In genomic region chr14:73472205-73472604, GRCm38 (mm10) we compare ENCODE assay signal across 16 mouse cellular contexts. TPM values are rescaled to one million over a fixed set of nuclear protein-coding genes. Genes with fewer than 3 reads are reported as not detected.
DNase-seq lines count a peak whose midpoint lies in the region; ATAC-seq and TF ChIP-seq lines count a peak whose summit lies in the region.
"Had no signal": no experiment of that assay in that cellular context is flagged by ENCODE, and none has a peak within 500 bp of the region (broad histone marks: within the 10 kb centered on the region; RNA-seq: fewer than 3 reads in every experiment).

No protein-coding gene starts in this region.

- peak; percentile 38 to 50 for DNase-seq in cerebellum, postnatal 14 days
- no peak for DNase-seq in cerebellum, postnatal 36 days
- peak; percentile 40 for DNase-seq in midbrain, postnatal 0 days (ENCODE audit: low spot score)
- no peak for DNase-seq in ovary, postnatal 36 days (ENCODE audit: low spot score)
- no peak for DNase-seq in thymus, postnatal 36 days
- DNase-seq: adrenal gland, adult 8-10 months; cerebellum, adult 11-12 months; kidney, adult 2 months; layer of hippocampus, postnatal 36 days; right cerebral cortex, postnatal 14 days had no signal

- no peak overlapping the region for H3K4me3 ChIP-seq in kidney, embryonic 14.5 days (ENCODE audit: low read length)
- H3K4me3 ChIP-seq in kidney, embryonic 16.5 days (ENCODE audit: low read length), result no peak overlapping the region
- no peak overlapping the region for H3K4me3 ChIP-seq in midbrain, postnatal 0 days (ENCODE audit: low read depth, low read length)
- H3K4me3 ChIP-seq in midbrain, embryonic 15.5 days, result no peak overlapping the region
- H3K4me3 ChIP-seq: embryonic facial prominence, embryonic 15.5 days; heart, embryonic 12.5 days; myocyte had no signal

- no peaks in the 10 kb centered on the region for H3K9me3 ChIP-seq in kidney, embryonic 14.5 days (ENCODE audit: control insufficient read depth, low read length)
- no peaks in the 10 kb centered on the region for H3K9me3 ChIP-seq in kidney, embryonic 16.5 days (ENCODE audit: low read length)
- H3K9me3 ChIP-seq in midbrain, postnatal 0 days (ENCODE audit: low read length), result no peaks in the 10 kb centered on the region
- H3K9me3 ChIP-seq in midbrain, embryonic 15.5 days, result no peaks in the 10 kb centered on the region
- H3K9me3 ChIP-seq: embryonic facial prominence, embryonic 15.5 days; heart, embryonic 12.5 days had no signal

- H3K9ac ChIP-seq in kidney, embryonic 14.5 days (ENCODE audit: low read depth, low read length), result no peak overlapping the region
- H3K9ac ChIP-seq in kidney, embryonic 16.5 days (replicated peaks; ENCODE audit: low read length), result no peak overlapping the region
- no peak overlapping the region for H3K9ac ChIP-seq in midbrain, postnatal 0 days (replicated peaks; ENCODE audit: low read length, poor library complexity, severe bottlenecking)
- no peak overlapping the region for H3K9ac ChIP-seq in midbrain, embryonic 15.5 days
- H3K9ac ChIP-seq: embryonic facial prominence, embryonic 15.5 days; heart, embryonic 12.5 days had no signal

- H3K4me1 ChIP-seq in kidney, embryonic 14.5 days (ENCODE audit: control insufficient read depth, insufficient read depth, low read length), result peaks cover 19% of the 10 kb centered on the region; the same call in 1 of the 2 replicates
- peaks cover 33% of the 10 kb centered on the region for H3K4me1 ChIP-seq in kidney, embryonic 16.5 days (ENCODE audit: insufficient read depth, low read length)
- H3K4me1 ChIP-seq in midbrain, postnatal 0 days (ENCODE audit: insufficient read depth, low read length), result no peaks in the 10 kb centered on the region
- H3K4me1 ChIP-seq in midbrain, embryonic 15.5 days, result peaks cover 11% of the 10 kb centered on the region; the same call in 1 of the 2 replicates

- H3K36me3 ChIP-seq in kidney, embryonic 14.5 days (ENCODE audit: control insufficient read depth, insufficient read depth, low read length), result no peaks in the 10 kb centered on the region
- no peaks in the 10 kb centered on the region for H3K36me3 ChIP-seq in kidney, embryonic 16.5 days (ENCODE audit: insufficient read depth, low read length)
- H3K36me3 ChIP-seq in midbrain, postnatal 0 days (ENCODE audit: insufficient read depth, low read length), result no peaks in the 10 kb centered on the region
- no peaks in the 10 kb centered on the region for H3K36me3 ChIP-seq in midbrain, embryonic 15.5 days (replicated peaks)
- H3K36me3 ChIP-seq: embryonic facial prominence, embryonic 15.5 days; heart, embryonic 12.5 days had no signal

- peak; percentile 22; the same call in 1 of the 2 replicates for ATAC-seq in kidney, embryonic 14.5 days (ENCODE audit: low FRiP score, low TSS enrichment)
- no peak for ATAC-seq in kidney, embryonic 16.5 days (ENCODE audit: low FRiP score, low TSS enrichment)
- no peak for ATAC-seq in midbrain, postnatal 0 days (ENCODE audit: low FRiP score)
- ATAC-seq in midbrain, embryonic 15.5 days (replicated peaks), result no peak; the same call in 1 of the 2 replicates

- TF ChIP-seq CTCF in midbrain, postnatal 0 days (IDR thresholded peaks at IDR 0.05), result no peak

- no peak overlapping the region for H3K4me2 ChIP-seq in kidney, embryonic 14.5 days (replicated peaks; ENCODE audit: low read depth, low read length)
- H3K4me2 ChIP-seq in kidney, embryonic 16.5 days (replicated peaks; ENCODE audit: low read depth, low read length), result no peak overlapping the region
- H3K4me2 ChIP-seq in midbrain, postnatal 0 days (ENCODE audit: low read depth, low read length, poor library complexity, severe bottlenecking), result no peak overlapping the region
- H3K4me2 ChIP-seq in midbrain, embryonic 15.5 days, result no peak overlapping the region; the same call in 1 of the 2 replicates
- H3K4me2 ChIP-seq: embryonic facial prominence, embryonic 15.5 days; heart, embryonic 12.5 days had no signal

- H3K27ac ChIP-seq in kidney, embryonic 14.5 days (ENCODE audit: low read depth, low read length), result no peak overlapping the region
- no peak overlapping the region for H3K27ac ChIP-seq in kidney, embryonic 16.5 days (ENCODE audit: low read length)
- no peak overlapping the region for H3K27ac ChIP-seq in midbrain, postnatal 0 days (ENCODE audit: low read depth, low read length)
- no peak overlapping the region for H3K27ac ChIP-seq in midbrain, embryonic 15.5 days
- H3K27ac ChIP-seq: embryonic facial prominence, embryonic 15.5 days had no signal

- H3K27me3 ChIP-seq in kidney, embryonic 14.5 days (ENCODE audit: control insufficient read depth, insufficient read depth, low read length), result no peaks in the 10 kb centered on the region
- H3K27me3 ChIP-seq in kidney, embryonic 16.5 days (ENCODE audit: insufficient read depth, low read length), result no peaks in the 10 kb centered on the region
- no peaks in the 10 kb centered on the region for H3K27me3 ChIP-seq in midbrain, postnatal 0 days (ENCODE audit: insufficient read depth, low read length)
- H3K27me3 ChIP-seq in midbrain, embryonic 15.5 days (replicated peaks), result no peaks in the 10 kb centered on the region
- H3K27me3 ChIP-seq: embryonic facial prominence, embryonic 15.5 days; heart, embryonic 12.5 days had no signal

- WGBS in kidney, embryonic 14.5 days, result 21% methylated on average over 7 of the region's 7 CpGs
- WGBS in kidney, embryonic 16.5 days, result 18% methylated on average over 7 of the region's 7 CpGs
- WGBS in midbrain, postnatal 0 days, result 43% methylated on average over 7 of the region's 7 CpGs
- 45% methylated on average over 7 of the region's 7 CpGs for WGBS in midbrain, embryonic 15.5 days

RNA-seq across cellular contexts. Expression of gene Med4, which starts 37.6 kb away (rescaled TPM):
- polyA plus RNA-seq in kidney, embryonic 14.5 days (2014; fragmentation: Nextera tagmentation; extraction: Ambion mirVana), result 90.6 and 102 TPM in 2 replicates
- polyA plus RNA-seq in kidney, embryonic 16.5 days (2015; fragmentation: Nextera tagmentation; extraction: Ambion mirVana), result 93.2 and 94.5 TPM in 2 replicates
- total RNA-seq in midbrain, postnatal 0 days (2014; rRNA removed), result 25.2 and 25.6 TPM in 2 replicates
- 80.6 and 81.7 TPM in 2 replicates for polyA plus RNA-seq in midbrain, postnatal 0 days (2015; fragmentation: Nextera tagmentation; extraction: Ambion mirVana)
- polyA plus RNA-seq in midbrain, embryonic 15.5 days (2015; fragmentation: Nextera tagmentation; extraction: Ambion mirVana), result 82.8 and 91.5 TPM in 2 replicates

RNA-seq across cellular contexts. Expression of gene Sucla2, which starts 52.9 kb away (rescaled TPM):
- 113 and 128 TPM in 2 replicates for polyA plus RNA-seq in kidney, embryonic 14.5 days (2014; fragmentation: Nextera tagmentation; extraction: Ambion mirVana)
- polyA plus RNA-seq in kidney, embryonic 16.5 days (2015; fragmentation: Nextera tagmentation; extraction: Ambion mirVana), result 128 and 139 TPM in 2 replicates
- 70.5 and 96.7 TPM in 2 replicates for total RNA-seq in midbrain, postnatal 0 days (2014; rRNA removed)
- polyA plus RNA-seq in midbrain, postnatal 0 days (2015; fragmentation: Nextera tagmentation; extraction: Ambion mirVana), result 149 and 150 TPM in 2 replicates
- 109 and 111 TPM in 2 replicates for polyA plus RNA-seq in midbrain, embryonic 15.5 days (2015; fragmentation: Nextera tagmentation; extraction: Ambion mirVana)

Comparison
In these comparisons a context has a peak if more than half of its experiments do, and no peak if none do; other contexts are left out.
1. DNase-seq: peak in cerebellum, postnatal 14 days (2 of 2) and midbrain, postnatal 0 days (single experiment); none in cerebellum, postnatal 36 days (0 of 2), ovary, postnatal 36 days (single experiment) and thymus, postnatal 36 days (0 of 2).